Mouse (Mus musculus) olfactory bulb, adult 2 months (tissue): Measurements from ENCODE around the gene Tbl1x. TPM values are rescaled to one million over a fixed set of nuclear protein-coding genes. Genes with fewer than 3 reads are reported as not detected.

ENCODE experiments used
- H3K27ac ChIP-seq: fragments of 200-500 bp; 2 replicates; pipeline ENCODE4 v1.5.1; 2012; ENCODE audit warnings: low read depth, low read length; ENCODE audit not compliant: insufficient read depth
- H3K4me1 ChIP-seq: fragments of 200-500 bp; 2 replicates; pipeline ENCODE4 v1.6.1; 2012; ENCODE audit warnings: low read length; ENCODE audit not compliant: control insufficient read depth, insufficient read depth
- H3K4me3 ChIP-seq: fragments of 200-500 bp; 2 replicates; pipeline ENCODE4 v1.5.1; 2012; ENCODE audit warnings: mild to moderate bottlenecking, low read depth, low read length, moderate library complexity; ENCODE audit not compliant: insufficient read depth
- CTCF ChIP-seq: fragments of 200-500 bp; IDR thresholded peaks from 2 replicates; pipeline ENCODE4 v1.5.1; 2012; ENCODE audit warnings: low read depth, mild to moderate bottlenecking, low read length, moderate library complexity; ENCODE audit not compliant: insufficient read depth
- POLR2A ChIP-seq: fragments of 200-500 bp; IDR thresholded peaks from 2 replicates; pipeline ENCODE4 v1.6.1; 2012; ENCODE audit warnings: mild to moderate bottlenecking, low read depth, low read length, moderate library complexity; ENCODE audit not compliant: insufficient read depth
- WGBS: fragments of 180-500 bp; shearing (Covaris S2); methylation state at CpG from one replicate; pipeline ENCODE4 v1.1.7; 2018; 5-methylcytosine and 5-hydroxymethylcytosine counted together
- polyA plus RNA-seq: library from polyadenylated mRNA; stranded (reverse); fragments of >200 nt; gene quantifications from 2 replicates; pipeline ENCODE4 v1.2.4, GENCODE M21; 2012; ENCODE audit warnings: low replicate concordance; ENCODE audit not compliant: missing spikeins, insufficient read depth, insufficient read length

Gene Tbl1x
- polyA plus RNA-seq, 1 experiment, result 58.0 TPM

DNA sequence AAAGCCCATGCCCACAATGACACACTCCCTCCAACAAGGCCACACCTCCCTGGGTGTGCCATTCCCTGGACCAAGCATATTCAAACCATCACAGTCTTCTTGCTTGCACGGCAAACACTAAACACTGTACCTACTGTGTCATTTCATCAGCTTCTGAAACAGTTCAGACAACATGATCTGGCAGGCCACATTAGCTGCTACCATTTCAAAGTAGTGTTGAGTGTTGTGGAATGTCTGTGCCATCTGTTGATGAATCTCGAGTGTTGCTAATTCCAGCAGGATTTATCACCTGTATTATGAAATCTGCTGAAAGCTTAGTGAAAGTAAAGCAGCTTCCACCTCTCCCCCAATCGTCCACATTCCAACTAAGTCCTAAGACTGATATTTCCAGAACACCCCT is 41.3 kb downstream of the Tbl1x start:
- 0 out of 2 replicates have a peak, but pooled peaks cover 2% of the 10 kb centered on the region for H3K4me1 ChIP-seq
- no peak for TF ChIP-seq CTCF
- no peak for TF ChIP-seq POLR2A
- H3K4me3 ChIP-seq, result no peak overlapping the region
- WGBS, result 71% methylated on average over 3 of the region's 3 CpGs
- no peak overlapping the region for H3K27ac ChIP-seq

DNA sequence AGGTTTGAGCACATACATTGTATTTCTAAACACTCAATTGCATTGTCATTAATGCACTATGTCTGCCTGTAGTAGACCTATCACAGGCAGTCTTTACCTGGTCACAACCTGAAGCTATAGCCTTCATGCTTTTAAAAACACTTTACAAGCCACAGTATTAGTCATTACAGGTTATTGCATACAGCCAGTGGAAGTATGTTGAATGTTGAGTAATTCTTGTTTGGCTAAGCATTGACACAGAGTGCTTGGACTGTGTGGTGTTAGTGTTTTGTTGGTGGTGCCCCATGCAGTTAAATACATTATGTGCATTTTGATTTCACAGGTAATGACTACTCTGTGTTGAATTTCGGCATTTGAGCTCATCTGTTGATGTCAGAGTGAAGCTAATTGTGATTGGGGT is 45.2 kb downstream of the Tbl1x start:
- TF ChIP-seq CTCF (no peak), POLR2A (no peak)
- WGBS, result 67% methylated on average over 1 of the region's 1 CpGs
- no peak overlapping the region for H3K4me3 ChIP-seq

GRCm38 (mm10) chrX:77559199-77559881 is 48.5 kb downstream of the Tbl1x start:
- Histone ChIP-seq H3K4me3 (no peak overlapping the region), H3K27ac (no peak overlapping the region), H3K4me1 (no peaks in the 10 kb centered on the region)
- TF ChIP-seq POLR2A (no peak), CTCF (no peak)

More for the DNA sequence above, 45.2 kb downstream of the Tbl1x start:
- Histone ChIP-seq H3K27ac (no peak overlapping the region), H3K4me1 (no peaks in the 10 kb centered on the region)

DNA sequence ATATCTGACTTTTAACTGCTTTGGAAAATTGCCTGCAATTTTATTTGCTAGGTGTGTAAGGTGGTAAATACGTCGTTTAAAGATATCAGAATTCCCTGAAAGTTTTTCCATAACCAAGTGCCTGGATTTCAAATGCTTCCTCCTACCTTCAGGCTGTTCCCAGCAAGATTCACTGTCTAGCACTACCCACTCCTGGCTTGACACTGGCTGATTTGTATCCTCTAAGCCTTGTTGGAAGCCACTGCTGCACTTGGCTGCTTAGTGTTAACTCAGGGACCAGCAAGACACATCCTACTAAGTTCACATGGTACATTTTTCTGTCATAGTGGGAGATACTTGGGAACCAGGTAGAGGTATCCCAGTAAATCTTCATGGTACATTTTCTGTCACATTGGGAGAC is 52.8 kb downstream of the Tbl1x start:
- TF ChIP-seq CTCF, result no peak
- TF ChIP-seq POLR2A, result no peak
- H3K4me3 ChIP-seq, result no peak overlapping the region
- 89% methylated on average over 2 of the region's 2 CpGs for WGBS

DNA sequence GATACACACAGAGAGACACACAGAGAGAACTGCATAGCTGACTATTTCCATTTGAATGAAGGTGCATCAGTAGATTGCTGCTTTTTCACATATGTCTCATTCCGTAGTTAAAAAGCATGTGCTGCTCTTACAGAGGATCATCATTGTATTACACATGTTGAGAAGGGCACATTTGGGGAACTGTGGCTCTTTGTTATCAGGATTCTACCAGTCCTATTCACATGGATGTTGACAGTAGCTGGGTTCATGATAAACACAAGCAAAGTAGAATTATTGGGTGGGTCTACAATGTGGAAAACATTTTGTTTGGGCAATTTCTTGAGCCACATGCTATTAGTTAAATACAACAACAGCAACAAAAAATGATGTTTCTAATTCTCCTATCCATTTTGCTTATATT is 55.9 kb downstream of the Tbl1x start:
- no peaks in the 10 kb centered on the region for H3K4me1 ChIP-seq
- H3K27ac ChIP-seq, result no peak overlapping the region
- H3K4me3 ChIP-seq, result no peak overlapping the region
- no peak for TF ChIP-seq CTCF
- no peak for TF ChIP-seq POLR2A
- 95% methylated on average over 1 of the region's 1 CpGs for WGBS

More for the DNA sequence above, 52.8 kb downstream of the Tbl1x start:
- no peak overlapping the region for H3K27ac ChIP-seq
- H3K4me1 ChIP-seq, result no peaks in the 10 kb centered on the region

- TF ChIP-seq POLR2A (no peak), CTCF (no peak)
- Histone ChIP-seq H3K4me1 (no peaks in the 10 kb centered on the region), H3K4me3 (no peak overlapping the region), H3K27ac (no peak overlapping the region)
- WGBS, result 53% methylated on average over 2 of the region's 2 CpGs
Observed at GRCm38 (mm10) chrX:77568013-77568412, 57.2 kb downstream of the Tbl1x start.

- TF ChIP-seq POLR2A (no peak), CTCF (no peak)
- WGBS, result 58% methylated on average over 1 of the region's 1 CpGs
Observed at GRCm38 (mm10) chrX:77573743-77574142, 62.9 kb downstream of the Tbl1x start.

GRCm38 (mm10) chrX:77577108-77577507 is 66.3 kb downstream of the Tbl1x start:
- 76% methylated on average over 3 of the region's 3 CpGs for WGBS
- Histone ChIP-seq H3K4me1 (no peaks in the 10 kb centered on the region), H3K27ac (no peak overlapping the region), H3K4me3 (no peak overlapping the region)
- TF ChIP-seq CTCF (no peak), POLR2A (no peak)

More at GRCm38 (mm10) chrX:77573743-77574142, 62.9 kb downstream of the Tbl1x start:
- Histone ChIP-seq H3K27ac (no peak overlapping the region), H3K4me1 (no peaks in the 10 kb centered on the region), H3K4me3 (no peak overlapping the region)

DNA sequence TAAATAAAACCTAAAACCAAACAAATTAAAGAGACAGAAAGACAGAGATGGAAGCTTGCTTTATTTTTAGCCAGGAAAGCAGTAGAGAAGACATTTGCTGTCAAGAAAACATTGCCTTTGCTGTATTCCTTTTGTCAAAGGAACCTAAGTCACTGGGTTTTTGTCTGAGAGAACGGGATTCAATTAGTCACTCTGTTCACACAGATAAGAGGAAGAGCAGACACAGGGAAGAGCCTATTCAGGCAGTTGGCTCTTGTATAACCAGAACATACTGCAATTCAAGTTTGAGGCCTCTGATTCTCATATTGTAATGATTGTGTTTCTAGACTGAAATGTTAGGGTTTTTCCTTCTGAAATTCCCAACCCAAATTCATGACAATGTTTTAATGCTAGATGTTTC is 67.4 kb downstream of the Tbl1x start:
- Histone ChIP-seq H3K27ac (no peak overlapping the region), H3K4me3 (no peak overlapping the region), H3K4me1 (no peaks in the 10 kb centered on the region)
- no peak for TF ChIP-seq CTCF
- WGBS, result 48% methylated on average over 1 of the region's 1 CpGs
